Mouse (Mus musculus) liver, postnatal 0 days (tissue): Measurements from ENCODE around the gene Abhd15. TPM values are rescaled to one million over a fixed set of nuclear protein-coding genes. Genes with fewer than 3 reads are reported as not detected.
"Not testable (repeated sequence)": the region's sequence is repeated elsewhere in the genome, so short reads cannot be mapped to it uniquely, and the experiment has no call there.

Source experiments
- ATAC-seq: fragments of 200-750 bp; cut with Nextera tagmentation; 2 replicates; pipeline ENCODE4 v1.8.0; 2017; ENCODE audit warnings: mild to moderate bottlenecking, moderate library complexity
- DNase-seq: peaks from one replicate; pipeline ENCODE4 v3.0.0-alpha.2; 2016
- H3K27ac ChIP-seq: fragments of 300-500 bp; sonication (generic); 2 replicates; pipeline ENCODE4 v1.5.1; 2014; ENCODE audit warnings: antibody characterized with exemption, moderate library complexity, mild to moderate bottlenecking, low read depth
- H3K27me3 ChIP-seq: fragments of 300-500 bp; sonication (generic); 2 replicates; pipeline ENCODE4 v1.6.1; 2014; ENCODE audit warnings: low read length, control low read depth, mixed read lengths; ENCODE audit not compliant: insufficient read depth
- H3K36me3 ChIP-seq: fragments of 300-500 bp; sonication (generic); replicated peaks from 2 replicates; pipeline ENCODE4 v1.6.1; 2014; ENCODE audit warnings: mild to moderate bottlenecking, control low read depth, low read length, moderate library complexity, mixed read lengths; ENCODE audit not compliant: insufficient read depth
- H3K4me1 ChIP-seq: fragments of 300-500 bp; sonication (generic); 2 replicates; pipeline ENCODE4 v1.6.1; 2014; ENCODE audit warnings: antibody characterized with exemption, mild to moderate bottlenecking, control low read depth; ENCODE audit not compliant: insufficient read depth
- H3K4me2 ChIP-seq: fragments of 300-500 bp; sonication (generic); 2 replicates; pipeline ENCODE4 v1.6.1; 2014; ENCODE audit warnings: low read depth, mild to moderate bottlenecking, low read length, moderate library complexity, mixed read lengths
- H3K4me3 ChIP-seq: fragments of 300-500 bp; sonication (generic); 2 replicates; pipeline ENCODE4 v1.5.1; 2014; ENCODE audit warnings: low read depth, low read length
- H3K9ac ChIP-seq: fragments of 300-500 bp; sonication (generic); replicated peaks from 2 replicates; pipeline ENCODE4 v1.6.1; 2014; ENCODE audit warnings: mild to moderate bottlenecking, moderate library complexity
- H3K9me3 ChIP-seq: fragments of 300-500 bp; sonication (generic); 2 replicates; pipeline ENCODE4 v1.6.1; 2016; ENCODE audit warnings: mild to moderate bottlenecking, control low read depth, low read length, mixed read lengths
- CTCF ChIP-seq: sonication (generic); IDR thresholded peaks from 2 replicates; pipeline ENCODE4 v1.5.1; 2016; ENCODE audit warnings: antibody characterized with exemption, low read depth
- EP300 ChIP-seq: IDR thresholded peaks from 2 replicates; pipeline ENCODE4 v1.6.1; 2016; ENCODE audit warnings: antibody characterized with exemption, low read depth, mild to moderate bottlenecking
- WGBS: fragments of 180-500 bp; shearing (Covaris S2); extraction: QIAGEN DNeasy Blood & Tissue Kit; methylation state at CpG from one replicate; pipeline ENCODE4 v1.1.7; 2014; ENCODE audit not compliant: insufficient replicate concordance; 5-methylcytosine and 5-hydroxymethylcytosine counted together
- polyA plus RNA-seq: library from polyadenylated mRNA; unstranded; fragments of >200 nt; fragmentation: Nextera tagmentation; extraction: Ambion mirVana; gene quantifications from 2 replicates; pipeline ENCODE4 v1.2.1, GENCODE M21; 2015

The Abhd15 gene
- polyA plus RNA-seq, 1 experiment from 2014 or later: 16.2 TPM

GRCm38 (mm10) chr11:77520601-77521529, 5.9 kb downstream of the Abhd15 start:
- H3K9me3 ChIP-seq: no peaks in the 10 kb centered on the region
- TF ChIP-seq CTCF: 0 out of 2 replicates have a peak, but pooled peaks have one; percentile 4
- no peak for TF ChIP-seq EP300
- peaks cover 30% of the 10 kb centered on the region for H3K4me1 ChIP-seq
- peak overlapping the region; percentile 17; the same call in 1 of the 2 replicates for H3K27ac ChIP-seq
- no peak overlapping the region for H3K4me2 ChIP-seq
- WGBS: 37% methylated on average over 5 of the region's 5 CpGs
- DNase-seq (peak; percentile 59), ATAC-seq (no peak)
- no peaks in the 10 kb centered on the region for H3K36me3 ChIP-seq
- peaks cover 10% of the 10 kb centered on the region for H3K27me3 ChIP-seq
- no peak overlapping the region for H3K9ac ChIP-seq
- H3K4me3 ChIP-seq: no peak overlapping the region

DNA sequence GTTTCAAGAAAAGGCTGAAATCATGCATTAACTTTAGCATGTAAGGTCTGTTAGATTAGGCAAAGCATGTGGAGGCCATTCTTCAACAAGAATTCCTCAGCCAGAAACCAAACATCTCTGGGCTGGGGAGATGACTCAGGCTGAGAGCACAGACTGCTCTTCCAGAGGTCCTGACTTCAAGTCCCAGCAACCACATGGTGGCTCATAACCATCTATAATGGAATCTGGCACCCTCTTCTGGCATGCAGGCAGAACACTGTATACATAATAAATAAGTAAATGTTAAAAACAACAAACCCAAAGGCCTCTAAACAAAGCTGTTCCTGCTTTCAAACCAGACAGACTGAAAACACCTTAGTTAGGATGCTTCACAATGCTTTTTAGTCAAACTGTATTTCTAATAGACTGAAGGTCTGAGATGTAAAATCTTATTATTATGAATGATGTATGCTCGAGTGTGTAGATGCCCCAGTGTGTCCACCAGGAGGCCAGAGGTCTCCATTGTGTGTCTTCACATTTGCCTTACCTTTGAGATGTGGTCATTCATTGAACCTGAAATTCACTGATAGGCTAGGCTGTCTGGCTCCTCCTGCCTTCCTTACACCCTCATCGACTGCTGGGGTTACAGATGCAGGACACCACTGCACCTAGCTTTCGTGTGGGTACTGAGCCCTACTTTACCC, 11.0 kb downstream of the Abhd15 start:
- no peaks in the 10 kb centered on the region for H3K27me3 ChIP-seq
- no peak for DNase-seq
- H3K27ac ChIP-seq: no peak overlapping the region
- 72% methylated on average over 3 of the region's 3 CpGs for WGBS
- 0 out of 2 replicates have a peak, but pooled peaks cover 2% of the 10 kb centered on the region for H3K4me1 ChIP-seq
- no peak for ATAC-seq
- H3K9ac ChIP-seq: no peak overlapping the region
- no peaks in the 10 kb centered on the region for H3K9me3 ChIP-seq
- no peak overlapping the region for H3K4me3 ChIP-seq
- H3K4me2 ChIP-seq: no peak overlapping the region
- H3K36me3 ChIP-seq: no peaks in the 10 kb centered on the region
- TF ChIP-seq EP300 (no peak), CTCF (no peak; the same call in 1 of the 2 replicates)

DNA sequence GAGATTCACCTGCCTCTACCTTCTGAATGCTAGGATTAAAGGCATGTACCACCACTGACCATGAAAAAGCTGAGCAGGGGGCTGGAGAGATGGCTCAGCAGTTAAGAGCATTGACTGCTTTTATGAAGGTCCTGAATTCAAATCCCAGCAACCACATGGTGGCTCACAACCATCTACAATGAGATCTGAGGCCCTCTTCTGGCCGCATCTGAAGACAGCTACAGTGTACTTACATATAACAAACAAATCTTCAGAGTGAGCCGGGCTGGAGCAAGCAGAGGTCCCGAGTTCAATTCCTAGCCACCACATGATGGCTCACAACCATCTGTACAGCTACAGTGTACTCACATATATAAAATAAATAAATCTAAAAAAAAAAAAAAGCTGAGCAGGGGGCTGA, 13.5 kb downstream of the Abhd15 start:
- H3K4me2 ChIP-seq, H3K4me1 ChIP-seq, ATAC-seq, H3K4me3 ChIP-seq, H3K9me3 ChIP-seq, H3K27ac ChIP-seq, H3K27me3 ChIP-seq, H3K36me3 ChIP-seq, H3K9ac ChIP-seq, DNase-seq: not testable (repeated sequence)
- 85% methylated on average over 3 of the region's 3 CpGs for WGBS

- DNase-seq (no peak), ATAC-seq (no peak)
- Histone ChIP-seq H3K4me3 (no peak overlapping the region), H3K9me3 (no peaks in the 10 kb centered on the region), H3K4me1 (no peaks in the 10 kb centered on the region), H3K9ac (no peak overlapping the region), H3K27me3 (no peaks in the 10 kb centered on the region), H3K4me2 (no peak overlapping the region), H3K36me3 (peaks cover 6% of the 10 kb centered on the region; the same call in 1 of the 2 replicates), H3K27ac (no peak overlapping the region)
- TF ChIP-seq CTCF (no peak), EP300 (no peak)
- WGBS: 50% methylated on average over 3 of the region's 3 CpGs
These were observed 14.7 kb downstream of the Abhd15 start for GRCm38 (mm10) chr11:77529644-77530043.

DNA sequence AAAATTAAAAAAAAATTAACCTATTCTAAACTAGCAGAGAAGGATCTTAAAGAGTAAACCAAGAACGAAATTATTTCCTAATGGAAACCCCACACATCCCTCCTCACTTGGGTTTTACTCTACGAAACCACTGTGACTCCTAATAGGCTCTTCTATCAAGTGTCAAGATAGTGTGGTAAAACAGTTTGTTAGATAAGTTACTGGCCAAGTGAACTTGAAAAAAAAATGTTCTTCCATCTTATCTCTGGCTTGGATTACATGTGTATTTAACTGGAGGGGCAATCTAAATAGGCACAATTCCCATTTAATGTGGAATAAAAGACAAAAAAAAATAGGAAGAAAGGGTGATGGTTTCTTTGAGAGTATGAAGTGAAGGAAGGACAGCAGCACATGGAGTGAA, 15.9 kb downstream of the Abhd15 start:
- Histone ChIP-seq H3K4me3 (no peak overlapping the region), H3K4me2 (no peak overlapping the region), H3K27me3 (no peaks in the 10 kb centered on the region), H3K36me3 (peaks cover 6% of the 10 kb centered on the region; the same call in 1 of the 2 replicates), H3K9me3 (no peaks in the 10 kb centered on the region), H3K9ac (no peak overlapping the region), H3K4me1 (no peaks in the 10 kb centered on the region), H3K27ac (no peak overlapping the region)
- no peak for ATAC-seq
- no peak for DNase-seq
- WGBS: 61% methylated on average over 2 of the region's 2 CpGs
- TF ChIP-seq CTCF (no peak), EP300 (no peak)

GRCm38 (mm10) chr11:77532202-77532846, 17.4 kb downstream of the Abhd15 start:
- no peak for TF ChIP-seq EP300
- TF ChIP-seq CTCF: no peak
- Histone ChIP-seq H3K27me3 (no peaks in the 10 kb centered on the region), H3K4me2 (no peak overlapping the region), H3K4me1 (no peaks in the 10 kb centered on the region), H3K27ac (no peak overlapping the region), H3K9ac (no peak overlapping the region), H3K9me3 (no peaks in the 10 kb centered on the region), H3K4me3 (no peak overlapping the region), H3K36me3 (peaks cover 17% of the 10 kb centered on the region)
- no peak for DNase-seq
- WGBS: 80% methylated on average over 4 of the region's 4 CpGs
- ATAC-seq: no peak
